Mouse (Mus musculus) Patski (cell line): ENCODE results near the gene Dbi. TPM values are rescaled to one million over a fixed set of nuclear protein-coding genes. Genes with fewer than 3 reads are reported as not detected.

Source experiments
- ATAC-seq: fragments of 100-300 bp; one replicate; pipeline ENCODE4 v1.8.0; 2021
- CTCF ChIA-PET: fragments of 350-600 bp; sonication (Branson Sonifier 250); formaldehyde crosslinking; loops from one replicate; lab custom pipeline; 2022; ENCODE audit warnings: inconsistent platforms; lab: Charles Lee
- POLR2A ChIA-PET: fragments of 350-600 bp; sonication (Branson Sonifier 250); formaldehyde crosslinking; loops from one replicate; lab custom pipeline; 2022; ENCODE audit warnings: antibody characterized with exemption, inconsistent platforms; lab: Charles Lee
- DNase-seq: peaks from one replicate; pipeline ENCODE4 v3.0.0-alpha.2; 2011; ENCODE audit warnings: low read depth, low spot score
- H3K27me3 ChIP-seq: fragments of 371-371 bp; one replicate; pipeline ENCODE4 v1.5.1; 2021
- CTCF ChIP-seq: fragments of 100-300 bp; IDR thresholded peaks from one replicate; pipeline ENCODE4 v1.5.1; 2021
- in situ Hi-C: fragments of 300-500 bp; cut with MboI; formaldehyde crosslinking; loops from 3 replicates; pipeline ENCODE4 v1.11.1; 2018; ENCODE audit warnings: low pct_unique_long_range_greater_than_20kb, mixed read lengths
- polyA plus RNA-seq: library from polyadenylated mRNA; unstranded; gene quantifications from one replicate; pipeline ENCODE4 v1.2.3, GENCODE M21; 2021

Gene Dbi
- polyA plus RNA-seq, 1 experiment from 2014 or later = 680 TPM

DNA sequence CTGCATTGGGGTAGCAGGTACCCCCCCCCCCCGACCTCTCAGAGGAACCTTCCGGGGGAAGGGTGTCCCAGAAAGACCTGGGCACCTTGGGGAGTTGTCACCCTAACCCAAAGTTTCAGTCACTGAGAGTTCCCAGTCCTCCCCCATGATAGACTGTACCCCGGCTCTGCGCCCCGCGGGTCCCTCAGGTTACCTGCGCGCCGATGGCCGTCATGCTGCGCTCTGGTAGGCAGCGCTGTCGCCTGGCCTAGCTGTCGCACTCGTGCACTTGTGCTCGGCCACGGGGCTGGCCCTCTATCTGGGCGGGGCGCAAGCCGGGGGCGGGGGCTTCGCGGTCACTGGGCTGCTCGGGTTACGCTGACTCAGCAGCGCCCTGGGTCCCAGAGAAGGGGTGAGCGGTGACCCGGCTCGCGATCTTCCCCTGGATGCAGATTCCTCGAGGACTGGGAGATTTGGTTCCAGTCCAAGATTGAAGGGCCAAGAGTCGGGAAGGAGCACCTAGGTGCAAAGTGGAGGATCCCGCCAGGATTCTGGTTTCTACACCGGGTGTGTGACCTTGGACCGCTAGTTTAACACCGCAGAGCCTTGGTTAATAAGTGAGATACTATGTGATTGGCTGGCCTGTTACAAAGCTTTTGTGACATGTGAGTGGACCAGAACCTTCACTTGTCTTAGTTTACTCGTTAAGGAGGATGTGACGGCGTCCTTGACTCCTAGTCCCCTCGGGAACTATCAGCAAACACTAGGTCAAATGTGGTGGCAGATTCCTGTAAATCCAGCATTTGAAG lies 47.2 kb downstream of the Dbi start, which contains the start of gene Tmem37:
Gene Tmem37 (minus strand): TSS at position 556 of the 788 bp plus-strand sequence.
- DNase-seq (no peak), ATAC-seq (peak; percentile 49)
- H3K27me3 ChIP-seq = no peaks in the 10 kb centered on the region
- TF ChIP-seq CTCF = no peak
- in situ Hi-C loops = no loop called here
- ChIA-PET CTCF (no interaction called here), POLR2A (interaction anchor here (0.6 to 1.2 kb wide), 3 partner anchors 12 to 72 kb away, joined by 3 to 4 read pairs (median 3); no protein-coding TSS in a partner anchor)

- TF ChIP-seq CTCF = no peak
- ATAC-seq (peak; percentile 81), DNase-seq (peak; percentile 61)
- H3K27me3 ChIP-seq = no peaks in the 10 kb centered on the region
- POLR2A ChIA-PET = interaction anchor here (0.6 kb wide), 1 partner anchor 71 kb away, joined by 3 read pairs; no protein-coding TSS in a partner anchor
- CTCF ChIA-PET = no interaction called here
- in situ Hi-C loops = no loop called here
Measured at GRCm38 (mm10) chr1:120072900-120073299, 48.0 kb downstream of the Dbi start.

DNA sequence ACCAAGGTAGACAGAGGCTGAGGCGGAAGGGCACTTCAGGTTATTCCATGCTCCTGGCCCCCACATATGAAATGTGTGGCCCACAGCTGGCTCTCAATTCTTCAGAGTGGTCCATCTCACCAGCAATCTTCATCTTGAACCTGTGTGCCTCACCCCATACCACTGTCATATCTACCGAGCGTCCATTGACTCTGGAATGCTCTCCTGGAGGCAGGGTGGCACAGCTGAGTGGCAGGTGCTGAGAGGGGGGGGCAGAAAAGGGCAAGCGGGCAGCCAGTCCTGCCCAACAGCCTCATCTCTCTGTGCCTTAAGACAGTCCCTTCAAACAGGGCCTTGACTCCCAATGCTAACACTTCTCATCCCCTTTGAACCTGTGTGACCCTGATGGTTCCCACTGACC lies 49.7 kb downstream of the Dbi start:
- DNase-seq = no peak
- ChIA-PET POLR2A (no interaction called here), CTCF (interaction anchor here (1.5 kb wide), 1 partner anchor 38 kb away, joined by 3 read pairs; no protein-coding TSS in a partner anchor)
- no peak for ATAC-seq
- in situ Hi-C loops = no loop called here
- no peak for TF ChIP-seq CTCF
- H3K27me3 ChIP-seq = no peaks in the 10 kb centered on the region

- CTCF ChIA-PET = interaction anchor here (0.9 kb wide), 1 partner anchor 28 kb away, joined by 3 read pairs; no protein-coding TSS in a partner anchor
- H3K27me3 ChIP-seq = no peaks in the 10 kb centered on the region
- DNase-seq = no peak
- no peak for TF ChIP-seq CTCF
- POLR2A ChIA-PET = no interaction called here
- in situ Hi-C loops = no loop called here
- no peak for ATAC-seq
Measured at GRCm38 (mm10) chr1:120070168-120070567, 50.7 kb downstream of the Dbi start.

GRCm38 (mm10) chr1:120069120-120069519 lies 51.8 kb downstream of the Dbi start:
- in situ Hi-C loops = no loop called here
- no peak for TF ChIP-seq CTCF
- ATAC-seq (no peak), DNase-seq (no peak)
- CTCF ChIA-PET = no interaction called here
- POLR2A ChIA-PET = no interaction called here
- H3K27me3 ChIP-seq = no peaks in the 10 kb centered on the region

- ChIA-PET POLR2A (no interaction called here), CTCF (interaction anchor here (1.2 to 1.7 kb wide), 2 partner anchors 32 to 33 kb away, joined by 3 to 5 read pairs; no protein-coding TSS in a partner anchor)
- ATAC-seq (no peak), DNase-seq (no peak)
- in situ Hi-C loops = no loop called here
- no peak for TF ChIP-seq CTCF
- no peaks in the 10 kb centered on the region for H3K27me3 ChIP-seq
Measured at GRCm38 (mm10) chr1:120066625-120067024, 54.3 kb downstream of the Dbi start.

- POLR2A ChIA-PET = no interaction called here
- no peaks in the 10 kb centered on the region for H3K27me3 ChIP-seq
- in situ Hi-C loops = no loop called here
- no peak for TF ChIP-seq CTCF
- CTCF ChIA-PET = interaction anchor here (1.2 to 1.7 kb wide), 2 partner anchors 32 to 33 kb away, joined by 3 to 5 read pairs; no protein-coding TSS in a partner anchor
- ATAC-seq (no peak), DNase-seq (no peak)
Measured at GRCm38 (mm10) chr1:120066159-120066558, 54.7 kb downstream of the Dbi start.

- ATAC-seq (no peak), DNase-seq (no peak)
- ChIA-PET POLR2A (no interaction called here), CTCF (interaction anchor here (1.1 to 2.9 kb wide), 2 partner anchors 31 to 35 kb away, joined by 3 to 20 read pairs; no protein-coding TSS in a partner anchor)
- H3K27me3 ChIP-seq = no peaks in the 10 kb centered on the region
- TF ChIP-seq CTCF = no peak
- in situ Hi-C loops = no loop called here
Measured at GRCm38 (mm10) chr1:120064036-120064682, 56.7 kb downstream of the Dbi start.

Other genes with a start within 250 kb of the Dbi start
- gene Tmem177, start 207.9 kb downstream of the Dbi start, polyA plus RNA-seq = 8.0 TPM
- gene Cfap221, start 123.8 kb downstream of the Dbi start, polyA plus RNA-seq = 1.0 TPM
- gene Sctr, start 114.2 kb downstream of the Dbi start, polyA plus RNA-seq = 0.04 TPM
- 59.6 TPM for gene Tmem37, start 47.0 kb downstream of the Dbi start, polyA plus RNA-seq
- 10.6 TPM for gene 3110009E18Rik, start 109 bp upstream of the Dbi start, polyA plus RNA-seq
- gene Steap3, start 151.6 kb upstream of the Dbi start, polyA plus RNA-seq = 85.3 TPM
- gene C1ql2, start 219.5 kb upstream of the Dbi start, polyA plus RNA-seq = not detected